Mouse (Mus musculus) layer of hippocampus, adult 18-20 months (tissue): ENCODE data around the gene Tiparp. TPM values are rescaled to one million over a fixed set of nuclear protein-coding genes. Genes with fewer than 3 reads are reported as not detected.

Experiments used
- DNase-seq, 2 experiments: peaks; one replicate each; pipeline ENCODE4 v3.0.0; 2022; ENCODE audit warnings: low spot score in 2 of 2
- long read RNA-seq: library from polyadenylated mRNA; stranded (forward); transcript quantifications from one replicate; pipeline ENCODE4 v2.0.0, GENCODE M21; 2021
- total RNA-seq, 2 experiments: library from RNA; stranded (reverse); gene quantifications; 2 replicates each; pipeline ENCODE4 v1.2.3; 2021

Gene Tiparp
- 10 to 100 TPM; 17.2 to 19.8 TPM for total RNA-seq
- long read RNA-seq, full-length matches to known transcripts = 7 of 9 reads
- long read RNA-seq, partial matches to known transcripts = 1 of 9 reads
- long read RNA-seq, other reads (novel, unspliced or antisense) = 1 of 9 reads

- DNase-seq = peak; percentile 84 to 90
These were observed at the start of gene Tiparp for GRCm38 (mm10) chr3:65527691-65528601. Gene Tiparp, plus strand, starts transcription at chr3:65528410.

GRCm38 (mm10) chr3:65480676-65481075, 47.5 kb upstream of the Tiparp start:
- DNase-seq = no peak

- DNase-seq = no peak
These were observed 45.9 kb upstream of the Tiparp start for GRCm38 (mm10) chr3:65482266-65482665.

GRCm38 (mm10) chr3:65482698-65483407, 45.4 kb upstream of the Tiparp start:
- no peak for DNase-seq

- DNase-seq = no peak
These were observed 44.0 kb upstream of the Tiparp start for GRCm38 (mm10) chr3:65484161-65484733.

- no peak for DNase-seq
These were observed 40.7 kb upstream of the Tiparp start for GRCm38 (mm10) chr3:65487419-65488088.

- peak in 1 of 2 experiments; percentile 50 for DNase-seq
These were observed 39.5 kb upstream of the Tiparp start for GRCm38 (mm10) chr3:65488556-65489244.

- DNase-seq = no peak
These were observed 38.6 kb upstream of the Tiparp start for GRCm38 (mm10) chr3:65489601-65490000.

- peak in 1 of 2 experiments; percentile 47 for DNase-seq
These were observed 33.9 kb upstream of the Tiparp start for GRCm38 (mm10) chr3:65494291-65494763.

- no peak for DNase-seq
These were observed 20.4 kb upstream of the Tiparp start for GRCm38 (mm10) chr3:65507766-65508165.

GRCm38 (mm10) chr3:65510588-65510987, 17.6 kb upstream of the Tiparp start:
- DNase-seq = no peak

- DNase-seq = no peak
These were observed 12.5 kb upstream of the Tiparp start for GRCm38 (mm10) chr3:65515751-65516150.

GRCm38 (mm10) chr3:65516526-65516925, 11.7 kb upstream of the Tiparp start:
- no peak for DNase-seq

GRCm38 (mm10) chr3:65517141-65517540, 11.1 kb upstream of the Tiparp start:
- DNase-seq = no peak

GRCm38 (mm10) chr3:65517747-65518527, 10.3 kb upstream of the Tiparp start:
- DNase-seq = no peak

GRCm38 (mm10) chr3:65521391-65521790, 6.8 kb upstream of the Tiparp start:
- DNase-seq = no peak

- no peak for DNase-seq
These were observed 4.8 kb upstream of the Tiparp start for GRCm38 (mm10) chr3:65523397-65523796.

GRCm38 (mm10) chr3:65525731-65526130, 2.5 kb upstream of the Tiparp start:
- DNase-seq = no peak

- DNase-seq = no peak
These were observed 1.0 kb upstream of the Tiparp start for GRCm38 (mm10) chr3:65527196-65527595.
